ENCODE assay signal across 14 mouse cellular contexts in the genomic region with DNA sequence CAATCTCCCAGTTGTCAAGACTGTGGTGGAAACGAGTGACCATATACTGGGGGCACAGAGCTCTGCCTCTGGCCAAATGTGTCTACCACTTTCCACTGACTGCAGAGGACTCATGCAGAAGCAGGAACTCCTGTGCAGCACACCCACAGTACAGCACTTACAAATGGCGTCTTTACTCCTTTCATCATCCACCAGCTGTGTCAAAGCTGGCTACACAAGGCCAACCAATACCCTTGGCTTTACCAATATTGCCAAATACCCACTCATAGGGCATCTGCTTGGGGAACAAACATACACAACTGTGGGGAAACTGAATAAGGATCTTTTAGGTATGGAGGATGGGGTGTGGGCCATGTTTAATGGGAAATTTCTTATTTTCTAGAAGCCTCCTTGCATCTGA. TPM values are rescaled to one million over a fixed set of nuclear protein-coding genes. Genes with fewer than 3 reads are reported as not detected.
A peak's percentile ranks its signal among the peaks of the same experiment; 100 is the strongest.
DNase-seq lines count a peak whose midpoint lies in the region; ATAC-seq and TF ChIP-seq lines count a peak whose summit lies in the region.
"Had no signal": no experiment of that assay in that cellular context is flagged by ENCODE, and none has a peak within 500 bp of the region (broad histone marks: within the 10 kb centered on the region; RNA-seq: fewer than 3 reads in every experiment).

No protein-coding gene starts in this region.

- peaks cover 11% of the 10 kb centered on the region for H3K4me1 ChIP-seq in kidney, embryonic 16.5 days (ENCODE audit: insufficient read depth, low read length)
- H3K4me1 ChIP-seq in liver, postnatal 0 days (ENCODE audit: insufficient read depth) = peaks cover 12% of the 10 kb centered on the region
- H3K4me1 ChIP-seq: midbrain, embryonic 15.5 days had no signal

- no peaks in the 10 kb centered on the region for H3K27me3 ChIP-seq in kidney, embryonic 16.5 days (ENCODE audit: insufficient read depth, low read length)
- no peaks in the 10 kb centered on the region for H3K27me3 ChIP-seq in liver, postnatal 0 days (ENCODE audit: insufficient read depth, low read length)
- H3K27me3 ChIP-seq: embryonic facial prominence, embryonic 15.5 days; forebrain, embryonic 12.5 days; midbrain, embryonic 15.5 days; stomach, embryonic 15.5 days had no signal

- no peaks in the 10 kb centered on the region for H3K9me3 ChIP-seq in kidney, embryonic 16.5 days (ENCODE audit: low read length)
- no peaks in the 10 kb centered on the region for H3K9me3 ChIP-seq in liver, postnatal 0 days (ENCODE audit: low read length)
- H3K9me3 ChIP-seq: embryonic facial prominence, embryonic 15.5 days; forebrain, embryonic 12.5 days; midbrain, embryonic 15.5 days; stomach, embryonic 15.5 days had no signal

- peak; percentile 47 for ATAC-seq in kidney, embryonic 16.5 days (ENCODE audit: low FRiP score, low TSS enrichment)
- peak; percentile 85 for ATAC-seq in liver, postnatal 0 days
- ATAC-seq: midbrain, embryonic 15.5 days had no signal

- H3K36me3 ChIP-seq in kidney, embryonic 16.5 days (ENCODE audit: insufficient read depth, low read length) = no peaks in the 10 kb centered on the region
- H3K36me3 ChIP-seq in liver, postnatal 0 days (replicated peaks; ENCODE audit: insufficient read depth, low read length) = no peaks in the 10 kb centered on the region
- H3K36me3 ChIP-seq: embryonic facial prominence, embryonic 15.5 days; forebrain, embryonic 12.5 days; stomach, embryonic 15.5 days had no signal

- H3K27ac ChIP-seq in kidney, embryonic 16.5 days (ENCODE audit: low read length) = peak overlapping the region; percentile 87
- H3K27ac ChIP-seq in liver, postnatal 0 days (ENCODE audit: low read depth) = peak overlapping the region; percentile 61
- H3K27ac ChIP-seq: embryonic facial prominence, embryonic 15.5 days; forebrain, embryonic 12.5 days; liver, embryonic 14.5 days; macrophage; midbrain, embryonic 15.5 days had no signal

- WGBS in kidney, embryonic 16.5 days = 68% methylated on average over 2 of the region's 2 CpGs
- WGBS in liver, postnatal 0 days (ENCODE audit: insufficient replicate concordance) = 71% methylated on average over 2 of the region's 2 CpGs

- H3K9ac ChIP-seq in kidney, embryonic 16.5 days (replicated peaks; ENCODE audit: low read length) = no peak overlapping the region
- H3K9ac ChIP-seq in liver, postnatal 0 days (replicated peaks) = no peak overlapping the region
- H3K9ac ChIP-seq: embryonic facial prominence, embryonic 15.5 days; forebrain, embryonic 12.5 days; liver, embryonic 14.5 days; midbrain, embryonic 15.5 days; stomach, embryonic 15.5 days had no signal

- no peak overlapping the region for H3K4me3 ChIP-seq in kidney, embryonic 16.5 days (ENCODE audit: low read length)
- H3K4me3 ChIP-seq in liver, postnatal 0 days (ENCODE audit: low read depth, low read length) = no peak overlapping the region
- H3K4me3 ChIP-seq: embryonic facial prominence, embryonic 15.5 days; forebrain, embryonic 12.5 days; midbrain, embryonic 15.5 days; stomach, embryonic 15.5 days had no signal

- no peak for TF ChIP-seq CTCF in liver, postnatal 0 days (IDR thresholded peaks at IDR 0.05; ENCODE audit: low read depth)

- TF ChIP-seq EP300 in liver, postnatal 0 days (IDR thresholded peaks at IDR 0.05; ENCODE audit: low read depth) = no peak

- peak; percentile 51 for DNase-seq in cerebellum, adult 9-11 months
- DNase-seq in cerebellum, adult 18-20 months = no peak
- no peak for DNase-seq in kidney, postnatal 10 days
- DNase-seq in T-cell, adult 2 months (ENCODE audit: low spot score) = peak; percentile 19
- DNase-seq in liver, postnatal 0 days = no peak
- DNase-seq in lung, postnatal 36 days = no peak
- no peak for DNase-seq in lung, postnatal 10 days

- no peak overlapping the region for H3K4me2 ChIP-seq in kidney, embryonic 16.5 days (replicated peaks; ENCODE audit: low read depth, low read length)
- H3K4me2 ChIP-seq in liver, postnatal 0 days (ENCODE audit: low read depth, low read length) = peak overlapping the region; percentile 27
- H3K4me2 ChIP-seq: embryonic facial prominence, embryonic 15.5 days; forebrain, embryonic 12.5 days; midbrain, embryonic 15.5 days; stomach, embryonic 15.5 days had no signal

RNA-seq across cellular contexts. Expression of a gene that starts 11.8 kb away (rescaled TPM):
- 19.2 and 20.5 TPM in 2 replicates for polyA plus RNA-seq in kidney, embryonic 16.5 days (2015; fragmentation: Nextera tagmentation; extraction: Ambion mirVana)
- 74.0 and 78.4 TPM in 2 replicates for polyA plus RNA-seq in liver, postnatal 0 days (2015; fragmentation: Nextera tagmentation; extraction: Ambion mirVana)

Comparison
In these comparisons a context has a peak if more than half of its experiments do, and no peak if none do; other contexts are left out.
1. DNase-seq: peak in cerebellum, adult 9-11 months (single experiment) and T-cell, adult 2 months (single experiment); none in cerebellum, adult 18-20 months (0 of 2), kidney, postnatal 10 days (single experiment), liver, postnatal 0 days (single experiment), lung, postnatal 36 days (single experiment) and lung, postnatal 10 days (single experiment).